Mouse (Mus musculus): Measurements from ENCODE around the gene Ankrd2.
"Not testable (repeated sequence)": the region's sequence is repeated elsewhere in the genome, so short reads cannot be mapped to it uniquely, and the experiment has no call there.

Ankrd2 gene

DNA sequence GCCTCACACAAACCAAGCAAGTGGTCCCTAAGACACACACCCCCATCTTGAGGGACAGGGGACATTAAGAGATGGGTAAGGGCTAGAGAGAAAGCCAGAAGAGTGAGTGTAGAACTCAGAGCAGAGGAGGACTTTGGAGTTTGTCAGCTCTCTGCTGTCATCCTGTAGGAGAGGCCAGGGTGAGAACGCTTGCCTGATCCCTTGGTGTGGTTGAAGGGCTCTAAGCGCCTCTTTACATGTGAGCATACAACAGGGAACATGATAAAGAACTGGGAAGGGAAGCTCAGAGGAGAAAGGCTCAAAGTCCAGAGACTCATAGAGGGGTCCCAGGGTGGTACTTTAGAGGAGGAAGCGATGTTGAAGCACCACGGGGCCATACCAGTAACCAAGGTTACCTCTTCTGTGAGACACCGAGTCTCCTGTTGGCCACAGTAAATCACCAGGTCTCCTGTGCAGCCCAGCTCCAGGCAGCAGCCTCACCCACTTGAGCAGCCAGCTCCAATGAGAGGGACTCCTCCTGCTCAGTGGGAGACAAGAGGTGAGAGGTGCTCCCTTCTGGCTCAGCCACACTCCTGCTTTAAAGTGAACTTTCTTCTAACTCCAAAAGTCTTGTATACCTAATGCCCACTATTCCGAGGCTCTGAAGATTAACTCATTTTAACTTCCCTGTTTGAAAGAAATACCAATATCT, 21.1 kb downstream of the Ankrd2 start:
- no peak for DNase-seq

GRCm38 (mm10) chr19:42058426-42058825, 22.6 kb downstream of the Ankrd2 start:
- DNase-seq: peak; percentile 29

- DNase-seq: no peak
Measured at GRCm38 (mm10) chr19:42061443-42061842, 25.6 kb downstream of the Ankrd2 start.

GRCm38 (mm10) chr19:42068441-42069240, 32.8 kb downstream of the Ankrd2 start:
- no peak for DNase-seq

DNA sequence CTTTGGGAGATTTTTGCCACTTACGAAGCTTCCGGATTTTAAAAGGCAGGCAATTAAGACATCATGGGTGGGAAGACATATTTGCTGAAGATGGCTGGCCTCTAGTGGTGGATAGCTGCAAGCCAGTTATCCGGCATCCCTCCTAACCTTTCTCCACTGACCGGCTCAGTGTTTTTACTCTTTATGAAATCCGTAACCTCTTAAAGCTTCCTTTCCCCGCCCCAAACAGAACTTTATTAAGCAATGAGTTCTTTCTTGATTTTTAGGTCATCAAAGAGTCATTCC, 33.4 kb downstream of the Ankrd2 start:
- DNase-seq: no peak

- no peak for DNase-seq
Measured at GRCm38 (mm10) chr19:42071221-42071620, 35.4 kb downstream of the Ankrd2 start.

DNA sequence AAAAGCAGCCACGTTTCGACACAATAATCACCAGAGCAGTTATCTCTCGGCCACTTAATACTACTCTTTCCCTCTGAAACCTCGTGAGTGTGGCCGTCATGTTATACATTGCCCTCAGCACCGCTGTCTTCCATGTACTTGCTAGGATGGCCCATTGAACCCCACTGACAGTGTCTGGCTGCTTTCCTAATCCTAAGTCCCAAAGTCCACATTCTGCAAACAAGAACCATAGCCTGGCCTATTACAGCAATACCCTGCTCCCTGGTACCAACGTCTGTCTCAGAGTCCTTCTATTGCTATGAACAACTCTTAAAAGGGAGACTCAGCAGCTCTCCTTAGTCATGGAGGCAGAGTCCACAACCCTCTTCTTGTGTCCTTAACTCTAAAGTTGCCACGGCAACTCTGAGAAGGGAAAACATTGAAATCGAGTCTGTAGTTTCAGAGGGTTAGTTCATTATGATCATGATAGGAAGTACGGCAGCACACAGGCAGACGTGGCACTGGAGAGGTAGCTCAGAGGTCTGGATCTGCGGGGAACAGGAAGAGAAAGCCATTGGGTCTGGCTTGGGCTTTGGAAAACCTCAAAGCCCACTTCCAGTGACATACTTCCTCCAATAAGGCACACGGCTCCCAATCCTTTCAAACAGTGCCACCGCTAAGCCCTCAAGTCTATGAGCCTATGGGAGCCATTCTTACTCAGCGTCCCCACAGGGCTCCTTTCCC, 36.2 kb downstream of the Ankrd2 start:
- DNase-seq: no peak

GRCm38 (mm10) chr19:42072802-42073201, 37.0 kb downstream of the Ankrd2 start:
- DNase-seq: no peak

DNA sequence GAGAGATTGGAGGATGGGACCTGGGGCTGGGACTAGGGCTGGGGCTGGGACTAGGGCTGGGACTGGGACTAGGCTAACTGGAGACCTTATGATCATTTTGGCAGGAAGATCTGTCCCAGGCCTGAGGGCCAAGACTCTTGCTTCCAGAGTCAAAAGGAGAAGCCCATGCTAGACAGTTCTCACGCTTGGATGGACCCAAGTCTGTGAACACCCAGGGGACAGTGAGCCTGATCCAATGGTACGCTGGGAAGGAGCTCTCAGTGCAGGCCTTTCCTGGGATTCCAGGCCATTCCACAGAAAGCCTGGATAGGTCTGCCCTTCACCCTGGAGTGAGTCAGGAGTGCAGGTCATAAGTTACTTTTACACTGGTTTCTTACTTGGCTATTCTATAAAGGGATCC, 39.3 kb downstream of the Ankrd2 start:
- DNase-seq: no peak

- DNase-seq: no peak
Measured at GRCm38 (mm10) chr19:42075992-42076391, 40.2 kb downstream of the Ankrd2 start.

DNA sequence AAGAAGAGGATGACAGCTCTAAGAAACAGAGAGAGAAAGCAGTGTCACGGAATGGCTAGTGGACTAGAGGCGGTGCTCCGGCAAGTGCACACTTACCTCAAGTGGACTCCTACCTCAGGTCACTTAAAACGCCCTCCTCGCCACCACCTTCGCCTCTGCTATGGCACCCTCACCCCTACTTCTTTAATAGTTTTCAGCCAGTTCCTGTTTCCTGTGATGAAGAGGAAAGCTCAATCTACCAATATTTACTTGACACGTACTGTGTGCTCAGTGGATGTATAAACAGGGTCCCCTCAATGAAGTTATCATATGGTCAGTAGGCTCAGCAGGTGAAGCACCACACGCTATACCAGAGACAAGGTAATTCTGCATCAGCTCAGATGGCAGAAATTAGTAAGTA, 42.8 kb downstream of the Ankrd2 start:
- DNase-seq: no peak

GRCm38 (mm10) chr19:42079006-42079405, 43.2 kb downstream of the Ankrd2 start:
- no peak for DNase-seq

GRCm38 (mm10) chr19:42079950-42080349, 44.1 kb downstream of the Ankrd2 start:
- no peak for DNase-seq

- DNase-seq: no peak
Measured at GRCm38 (mm10) chr19:42080469-42080868, 44.7 kb downstream of the Ankrd2 start.

GRCm38 (mm10) chr19:42081613-42082012, 45.8 kb downstream of the Ankrd2 start:
- not testable (repeated sequence) for DNase-seq

- DNase-seq: no peak
Measured at GRCm38 (mm10) chr19:42085690-42086089, 49.9 kb downstream of the Ankrd2 start.

DNA sequence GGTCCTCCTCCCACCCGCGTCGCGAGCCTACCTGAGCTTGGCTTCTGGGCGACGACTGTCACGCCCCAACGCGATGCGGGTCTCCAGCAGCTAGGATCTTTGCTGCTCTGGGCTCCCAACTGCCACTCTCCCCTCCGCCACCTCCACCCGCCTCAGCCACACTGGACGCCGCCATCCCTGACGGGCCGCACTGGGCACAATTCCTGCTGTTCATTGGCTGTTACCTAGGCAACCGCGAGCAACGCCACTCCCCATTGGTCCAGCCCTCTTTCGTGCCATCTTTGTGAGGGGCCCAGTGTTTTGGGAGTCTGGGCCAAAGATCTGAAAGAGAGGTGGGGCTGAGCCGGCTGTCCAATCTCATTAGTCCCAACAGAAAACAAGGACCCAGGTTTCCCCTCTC, 50.4 kb downstream of the Ankrd2 start, which contains the start of gene Morn4:
Gene Morn4, minus strand, starts transcription at position 192 of the 400 bp plus-strand sequence.
- peak; percentile 93 for DNase-seq

- peak; percentile 57 for DNase-seq
Measured at GRCm38 (mm10) chr19:42089103-42089747, 53.4 kb downstream of the Ankrd2 start.

GRCm38 (mm10) chr19:42089748-42090595, 54.2 kb downstream of the Ankrd2 start, which contains the start of gene Pi4k2a:
Pi4k2a (plus strand) TSS chr19:42090470.
- peak; percentile 100 for DNase-seq

DNA sequence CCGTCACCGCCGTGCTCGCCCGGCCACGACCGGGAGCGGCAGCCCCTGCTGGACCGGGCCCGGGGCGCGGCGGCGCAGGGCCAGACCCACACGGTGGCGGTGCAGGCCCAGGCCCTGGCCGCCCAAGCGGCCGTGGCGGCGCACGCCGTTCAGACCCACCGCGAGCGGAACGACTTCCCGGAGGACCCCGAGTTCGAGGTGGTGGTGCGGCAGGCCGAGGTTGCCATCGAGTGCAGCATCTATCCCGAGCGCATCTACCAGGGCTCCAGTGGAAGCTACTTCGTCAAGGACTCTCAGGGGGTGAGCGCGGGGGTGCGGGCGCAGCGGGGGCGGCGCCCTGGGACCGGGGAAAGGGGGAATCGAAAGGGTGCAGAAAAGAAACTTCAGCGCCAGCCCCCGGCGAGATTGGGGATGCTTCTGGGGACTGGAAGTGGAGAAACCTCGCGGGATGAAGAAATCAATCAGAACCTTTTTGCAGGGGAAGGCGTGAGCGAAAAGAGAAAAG, 54.9 kb downstream of the Ankrd2 start:
- no peak for DNase-seq

All from right cerebral cortex, adult 18-20 months (tissue).